Mouse (Mus musculus): ENCODE data around the gene Proser1. TPM values are rescaled to one million over a fixed set of nuclear protein-coding genes. Genes with fewer than 3 reads are reported as not detected.
A peak's percentile ranks its signal among the peaks of the same experiment; 100 is the strongest.

Gene Proser1
- polyA plus RNA-seq, 1 experiment: 25.2 TPM

GRCm38 (mm10) chr3:53477468-53477867 is 14.0 kb downstream of the Proser1 start:
- Histone ChIP-seq H3K4me3 (replicated peaks; ENCODE audit: extremely low read depth, low read depth, low read length) (no peak overlapping the region), H3K4me1 (ENCODE audit: control insufficient read depth, insufficient read depth, low read length) (no peaks in the 10 kb centered on the region)
- 61% methylated on average over 17 of the region's 17 CpGs for WGBS
- TF ChIP-seq POLR2A (IDR thresholded peaks at IDR 0.05; ENCODE audit: borderline replicate concordance, extremely low read depth, low read depth, low read length) (no peak), CTCF (IDR thresholded peaks at IDR 0.05; ENCODE audit: insufficient read depth, low read length) (no peak)
- DNase-seq: no peak

- WGBS: 95% methylated on average over 30 of the region's 30 CpGs
- no peak for TF ChIP-seq POLR2A (IDR thresholded peaks at IDR 0.05; ENCODE audit: borderline replicate concordance, extremely low read depth, low read depth, low read length)
- no peak for TF ChIP-seq CTCF (IDR thresholded peaks at IDR 0.05; ENCODE audit: insufficient read depth, low read length)
- no peak for DNase-seq
Observed at GRCm38 (mm10) chr3:53478419-53479046, 15.1 kb downstream of the Proser1 start.

GRCm38 (mm10) chr3:53483414-53484059 is 20.1 kb downstream of the Proser1 start:
- Histone ChIP-seq H3K4me3 (replicated peaks; ENCODE audit: extremely low read depth, low read depth, low read length) (no peak overlapping the region), H3K4me1 (ENCODE audit: control insufficient read depth, insufficient read depth, low read length) (peaks cover 4% of the 10 kb centered on the region; the same call in 1 of the 2 replicates)
- TF ChIP-seq CTCF (IDR thresholded peaks at IDR 0.05; ENCODE audit: insufficient read depth, low read length) (no peak), POLR2A (IDR thresholded peaks at IDR 0.05; ENCODE audit: borderline replicate concordance, extremely low read depth, low read depth, low read length) (no peak)
- no peak for DNase-seq
- 72% methylated on average over 8 of the region's 8 CpGs for WGBS

More at GRCm38 (mm10) chr3:53478419-53479046, 15.1 kb downstream of the Proser1 start:
- no peaks in the 10 kb centered on the region for H3K4me1 ChIP-seq (ENCODE audit: control insufficient read depth, insufficient read depth, low read length)
- H3K4me3 ChIP-seq (replicated peaks; ENCODE audit: extremely low read depth, low read depth, low read length): no peak overlapping the region

- Histone ChIP-seq H3K4me1 (ENCODE audit: control insufficient read depth, insufficient read depth, low read length) (peaks cover 4% of the 10 kb centered on the region; the same call in 1 of the 2 replicates), H3K4me3 (replicated peaks; ENCODE audit: extremely low read depth, low read depth, low read length) (no peak overlapping the region)
- 61% methylated on average over 10 of the region's 10 CpGs for WGBS
- no peak for DNase-seq
- TF ChIP-seq POLR2A (IDR thresholded peaks at IDR 0.05; ENCODE audit: borderline replicate concordance, extremely low read depth, low read depth, low read length) (no peak), CTCF (IDR thresholded peaks at IDR 0.05; ENCODE audit: insufficient read depth, low read length) (no peak)
Observed at GRCm38 (mm10) chr3:53486561-53486960, 23.1 kb downstream of the Proser1 start.

GRCm38 (mm10) chr3:53486996-53487576 is 23.6 kb downstream of the Proser1 start:
- peaks cover 4% of the 10 kb centered on the region; the same call in 1 of the 2 replicates for H3K4me1 ChIP-seq (ENCODE audit: control insufficient read depth, insufficient read depth, low read length)
- no peak for DNase-seq
- TF ChIP-seq CTCF (IDR thresholded peaks at IDR 0.05; ENCODE audit: insufficient read depth, low read length) (no peak), POLR2A (IDR thresholded peaks at IDR 0.05; ENCODE audit: borderline replicate concordance, extremely low read depth, low read depth, low read length) (no peak)
- WGBS: 38% methylated on average over 9 of the region's 9 CpGs
- no peak overlapping the region for H3K4me3 ChIP-seq (replicated peaks; ENCODE audit: extremely low read depth, low read depth, low read length)

GRCm38 (mm10) chr3:53488353-53488752 is 24.9 kb downstream of the Proser1 start, which contains the start of gene Stoml3:
TSS of gene Stoml3 (plus strand) at chr3:53488653.
- peaks cover 4% of the 10 kb centered on the region; the same call in 1 of the 2 replicates for H3K4me1 ChIP-seq (ENCODE audit: control insufficient read depth, insufficient read depth, low read length)
- 72% methylated on average over 6 of the region's 6 CpGs for WGBS
- TF ChIP-seq POLR2A (IDR thresholded peaks at IDR 0.05; ENCODE audit: borderline replicate concordance, extremely low read depth, low read depth, low read length) (no peak), CTCF (IDR thresholded peaks at IDR 0.05; ENCODE audit: insufficient read depth, low read length) (no peak)
- DNase-seq: no peak
- no peak within 1 kb of the TSS for H3K4me3 ChIP-seq (replicated peaks; ENCODE audit: extremely low read depth, low read depth, low read length)

GRCm38 (mm10) chr3:53498351-53498905 is 35.0 kb downstream of the Proser1 start:
- no peak for TF ChIP-seq CTCF (IDR thresholded peaks at IDR 0.05; ENCODE audit: insufficient read depth, low read length)
- TF ChIP-seq POLR2A (IDR thresholded peaks at IDR 0.05; ENCODE audit: borderline replicate concordance, extremely low read depth, low read depth, low read length): no peak
- Histone ChIP-seq H3K4me1 (ENCODE audit: control insufficient read depth, insufficient read depth, low read length) (no peaks in the 10 kb centered on the region), H3K4me3 (replicated peaks; ENCODE audit: extremely low read depth, low read depth, low read length) (no peak overlapping the region)
- no peak for DNase-seq
- 69% methylated on average over 6 of the region's 6 CpGs for WGBS

GRCm38 (mm10) chr3:53502428-53502827 is 39.0 kb downstream of the Proser1 start:
- 55% methylated on average over 6 of the region's 6 CpGs for WGBS
- Histone ChIP-seq H3K4me3 (replicated peaks; ENCODE audit: extremely low read depth, low read depth, low read length) (no peak overlapping the region), H3K4me1 (ENCODE audit: control insufficient read depth, insufficient read depth, low read length) (no peaks in the 10 kb centered on the region)
- TF ChIP-seq POLR2A (IDR thresholded peaks at IDR 0.05; ENCODE audit: borderline replicate concordance, extremely low read depth, low read depth, low read length) (no peak), CTCF (IDR thresholded peaks at IDR 0.05; ENCODE audit: insufficient read depth, low read length) (peak; percentile 27; the same call in 1 of the 2 replicates)
- no peak for DNase-seq

- TF ChIP-seq POLR2A (IDR thresholded peaks at IDR 0.05; ENCODE audit: borderline replicate concordance, extremely low read depth, low read depth, low read length) (no peak), CTCF (IDR thresholded peaks at IDR 0.05; ENCODE audit: insufficient read depth, low read length) (no peak)
- no peak overlapping the region for H3K4me3 ChIP-seq (replicated peaks; ENCODE audit: extremely low read depth, low read depth, low read length)
- 57% methylated on average over 5 of the region's 5 CpGs for WGBS
- DNase-seq: no peak
- no peaks in the 10 kb centered on the region for H3K4me1 ChIP-seq (ENCODE audit: control insufficient read depth, insufficient read depth, low read length)
Observed at GRCm38 (mm10) chr3:53513096-53513495, 49.6 kb downstream of the Proser1 start.
